Mouse (Mus musculus) small intestine, adult 2 months (tissue): ENCODE data around the gene BC004004. TPM values are rescaled to one million over a fixed set of nuclear protein-coding genes. Genes with fewer than 3 reads are reported as not detected.
"Not testable (repeated sequence)": the region's sequence is repeated elsewhere in the genome, so short reads cannot be mapped to it uniquely, and the experiment has no call there.

Experiments
- H3K27ac ChIP-seq: fragments of 200-500 bp; 2 replicates; pipeline ENCODE4 v1.5.1; 2012; ENCODE audit warnings: low read depth, low read length, control low read depth, inconsistent platforms; ENCODE audit not compliant: insufficient read depth
- H3K27me3 ChIP-seq: fragments of 200-500 bp; 2 replicates; pipeline ENCODE4 v1.6.1; 2012; ENCODE audit warnings: mild to moderate bottlenecking, moderate library complexity, low read length, inconsistent platforms; ENCODE audit not compliant: control insufficient read depth, insufficient read depth
- H3K36me3 ChIP-seq: fragments of 200-500 bp; 2 replicates; pipeline ENCODE4 v1.6.1; 2012; ENCODE audit warnings: mild to moderate bottlenecking, low read length, control low read depth, inconsistent platforms; ENCODE audit not compliant: control insufficient read depth, insufficient read depth
- H3K4me1 ChIP-seq: fragments of 200-500 bp; 2 replicates; pipeline ENCODE4 v1.6.1; 2012; ENCODE audit warnings: low read length, inconsistent platforms, mixed read lengths; ENCODE audit not compliant: control insufficient read depth, insufficient read depth, insufficient read length
- H3K4me3 ChIP-seq: fragments of 200-500 bp; 2 replicates; pipeline ENCODE4 v1.5.1; 2012; ENCODE audit warnings: low read depth, mild to moderate bottlenecking, control low read depth, inconsistent platforms, low read length, moderate library complexity
- CTCF ChIP-seq: fragments of 200-500 bp; IDR thresholded peaks from 2 replicates; pipeline ENCODE4 v1.5.1; 2012; ENCODE audit warnings: low read depth, mild to moderate bottlenecking, control low read depth, inconsistent platforms, low read length, moderate library complexity, mixed read lengths; ENCODE audit not compliant: insufficient replicate concordance, insufficient read length; ENCODE audit errors: extremely low read depth
- POLR2A ChIP-seq: fragments of 200-500 bp; IDR thresholded peaks from 2 replicates; pipeline ENCODE4 v1.6.1; 2012; ENCODE audit warnings: low read depth, mild to moderate bottlenecking, control low read depth, inconsistent platforms, low read length, moderate library complexity
- WGBS: fragments of 180-500 bp; shearing (Covaris S2); methylation state at CpG from one replicate; pipeline ENCODE4 v1.1.7; 2018; 5-methylcytosine and 5-hydroxymethylcytosine counted together
- polyA plus RNA-seq: library from polyadenylated mRNA; depleted of rRNA; stranded (reverse); fragments of >200 nt; gene quantifications from 2 replicates; pipeline ENCODE4 v1.2.3, GENCODE M21; 2012

Gene BC004004
- polyA plus RNA-seq, 1 experiment = 48.7 TPM

DNA sequence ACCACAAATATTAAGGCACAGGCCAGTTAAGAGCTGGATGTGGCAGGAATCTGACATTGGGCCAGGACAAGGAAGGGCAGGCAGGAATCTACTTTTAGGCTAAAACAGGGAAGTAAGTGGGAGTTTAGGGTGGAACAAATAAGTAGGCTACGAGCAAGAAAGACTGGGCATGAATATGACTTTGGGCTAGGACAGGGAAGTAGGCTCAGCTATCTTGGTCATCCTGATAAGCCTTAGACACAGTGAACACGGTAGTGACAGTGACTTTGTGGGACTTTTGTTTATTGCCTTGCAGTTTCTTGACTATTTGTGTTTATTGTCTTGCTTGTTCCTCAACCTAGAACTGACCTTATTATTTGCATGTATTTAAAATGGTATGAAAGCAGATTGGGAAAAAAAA lies 15.4 kb upstream of the BC004004 start:
- Histone ChIP-seq H3K36me3 (peaks cover 19% of the 10 kb centered on the region), H3K4me1 (peaks cover 11% of the 10 kb centered on the region; the same call in 1 of the 2 replicates), H3K27ac (no peak overlapping the region), H3K27me3 (no peaks in the 10 kb centered on the region), H3K4me3 (no peak overlapping the region)
- WGBS = 80% methylated on average over 2 of the region's 2 CpGs
- TF ChIP-seq POLR2A (no peak), CTCF (no peak)

DNA sequence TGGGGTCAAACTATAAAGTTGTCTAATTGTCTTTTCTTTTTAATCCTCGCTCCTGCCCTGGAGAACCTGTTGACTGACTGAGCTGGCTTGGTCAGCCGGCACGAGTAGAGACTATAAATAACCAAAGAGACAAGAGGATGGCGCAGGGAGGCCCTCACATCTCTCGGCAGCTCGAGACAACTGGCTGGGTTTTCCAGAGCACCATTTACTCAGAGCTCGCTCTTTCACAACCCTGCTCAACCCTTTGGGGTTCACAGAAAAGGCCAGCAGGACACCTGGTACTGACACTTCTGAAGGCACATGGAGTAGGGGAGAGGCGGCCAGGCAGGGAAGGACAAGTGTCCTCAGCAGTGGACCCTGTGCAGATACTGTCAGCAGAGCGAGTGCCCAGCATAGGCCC lies 14.9 kb upstream of the BC004004 start:
- Histone ChIP-seq H3K4me1 (peaks cover 12% of the 10 kb centered on the region; the same call in 1 of the 2 replicates), H3K27me3 (no peaks in the 10 kb centered on the region), H3K27ac (no peak overlapping the region), H3K36me3 (peaks cover 22% of the 10 kb centered on the region), H3K4me3 (no peak overlapping the region)
- TF ChIP-seq POLR2A = no peak
- TF ChIP-seq CTCF = no peak
- 88% methylated on average over 9 of the region's 9 CpGs for WGBS

DNA sequence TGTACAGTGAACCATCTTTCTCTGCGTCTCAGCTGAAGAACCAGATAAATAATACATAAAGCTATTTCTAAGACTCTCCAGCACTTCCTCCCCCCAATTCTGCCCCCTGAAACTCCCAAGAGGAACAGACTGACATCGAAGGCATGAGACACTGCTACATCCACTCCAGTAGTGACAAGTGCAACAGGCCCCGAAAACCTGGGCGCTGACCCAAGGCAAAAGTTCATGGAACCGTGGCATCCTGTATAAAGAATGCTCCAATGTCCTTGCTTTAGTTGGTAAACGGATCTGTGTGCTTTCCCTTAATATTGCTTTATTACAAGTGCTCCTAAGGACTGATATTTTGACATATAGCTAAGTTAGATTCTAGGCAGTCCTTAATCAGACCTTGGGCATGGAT lies 13.8 kb upstream of the BC004004 start:
- H3K27ac ChIP-seq, H3K27me3 ChIP-seq, H3K4me3 ChIP-seq: not testable (repeated sequence)
- WGBS = 91% methylated on average over 6 of the region's 6 CpGs
- Histone ChIP-seq H3K4me1 (peaks cover 14% of the 10 kb centered on the region; the same call in 1 of the 2 replicates), H3K36me3 (peaks cover 22% of the 10 kb centered on the region)

DNA sequence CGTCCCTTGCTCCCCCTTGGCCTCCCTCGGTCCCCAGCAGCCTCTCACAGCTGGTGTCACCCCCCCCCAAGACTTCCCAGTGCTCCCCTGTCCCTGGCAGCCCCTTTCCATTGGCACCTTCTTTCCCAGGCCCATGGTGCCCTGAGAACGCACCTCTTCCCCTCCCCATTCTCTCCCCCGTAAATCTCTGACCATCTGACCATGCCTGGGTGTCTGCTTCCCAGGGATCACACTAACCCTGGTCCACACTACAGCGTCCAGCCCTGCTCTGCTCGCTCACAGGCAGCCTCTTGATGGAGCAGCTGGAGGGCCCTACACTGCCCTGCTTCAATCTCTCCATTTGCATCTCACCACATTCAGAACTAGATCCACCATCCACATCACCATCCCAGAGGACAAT lies 12.1 kb upstream of the BC004004 start:
- no peak overlapping the region for H3K27ac ChIP-seq
- H3K4me3 ChIP-seq = no peak overlapping the region
- peaks cover 15% of the 10 kb centered on the region for H3K4me1 ChIP-seq
- no peaks in the 10 kb centered on the region for H3K27me3 ChIP-seq
- WGBS = 86% methylated on average over 6 of the region's 6 CpGs
- TF ChIP-seq CTCF (no peak), POLR2A (no peak)
- peaks cover 20% of the 10 kb centered on the region for H3K36me3 ChIP-seq

DNA sequence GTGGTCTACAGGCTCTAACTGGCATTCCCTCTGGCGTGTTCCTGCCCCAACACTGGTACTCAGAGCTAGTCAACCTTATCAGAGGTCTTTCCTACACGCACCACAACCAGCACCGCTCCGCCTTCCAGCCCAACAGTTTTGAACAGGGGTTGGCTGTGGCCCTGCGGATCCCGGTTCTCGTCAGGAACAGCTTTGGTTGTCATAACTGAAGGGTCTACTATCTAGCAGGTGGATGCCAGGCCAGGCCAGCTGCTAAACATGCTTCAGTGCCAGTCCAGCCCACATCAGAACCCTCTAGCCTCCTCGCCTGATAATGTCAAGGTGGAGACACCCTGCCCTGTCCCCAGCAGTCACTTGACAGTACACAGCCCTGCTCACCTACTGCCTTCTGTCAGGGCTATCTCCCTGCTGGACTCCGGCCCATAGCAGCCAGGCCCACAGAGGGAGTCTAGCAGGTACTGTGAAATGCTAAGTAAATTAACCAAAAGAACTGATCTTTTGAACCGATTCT lies 11.5 kb upstream of the BC004004 start:
- H3K4me1 ChIP-seq = peaks cover 11% of the 10 kb centered on the region
- H3K27ac ChIP-seq = no peak overlapping the region
- TF ChIP-seq POLR2A (no peak), CTCF (no peak)
- H3K36me3 ChIP-seq = peaks cover 21% of the 10 kb centered on the region
- no peak overlapping the region for H3K4me3 ChIP-seq
- 89% methylated on average over 10 of the region's 10 CpGs for WGBS
- H3K27me3 ChIP-seq = no peaks in the 10 kb centered on the region

DNA sequence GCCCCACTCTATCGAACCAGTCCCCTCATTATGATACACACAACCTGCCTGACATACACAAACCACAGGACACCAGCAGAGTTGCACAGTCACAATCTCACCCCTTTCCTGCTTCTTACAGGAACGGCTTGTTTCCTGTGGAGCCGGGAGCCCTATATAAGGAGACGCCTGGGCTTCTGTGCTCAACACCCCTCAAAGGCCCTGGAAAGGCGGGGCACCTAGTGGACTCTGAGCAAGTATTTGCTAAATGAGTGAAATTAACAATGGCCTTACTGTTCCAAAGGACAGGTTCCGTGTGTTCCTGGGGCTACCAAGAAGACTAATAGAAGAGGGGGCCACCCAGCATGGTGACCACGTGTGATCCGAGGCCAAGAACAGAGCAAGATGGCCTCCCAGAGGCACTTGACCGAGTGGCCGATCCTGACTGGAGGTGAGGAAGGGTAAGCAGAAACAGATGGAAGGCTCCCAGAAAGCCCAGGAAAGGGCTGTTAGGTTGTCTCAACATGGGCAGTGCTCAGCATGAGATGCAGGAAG lies 10.5 kb upstream of the BC004004 start:
- TF ChIP-seq POLR2A = no peak
- TF ChIP-seq CTCF = no peak
- no peaks in the 10 kb centered on the region for H3K27me3 ChIP-seq
- no peak overlapping the region for H3K27ac ChIP-seq
- H3K4me1 ChIP-seq = peaks cover 12% of the 10 kb centered on the region
- 50% methylated on average over 10 of the region's 10 CpGs for WGBS
- peaks cover 21% of the 10 kb centered on the region for H3K36me3 ChIP-seq
- no peak overlapping the region for H3K4me3 ChIP-seq

DNA sequence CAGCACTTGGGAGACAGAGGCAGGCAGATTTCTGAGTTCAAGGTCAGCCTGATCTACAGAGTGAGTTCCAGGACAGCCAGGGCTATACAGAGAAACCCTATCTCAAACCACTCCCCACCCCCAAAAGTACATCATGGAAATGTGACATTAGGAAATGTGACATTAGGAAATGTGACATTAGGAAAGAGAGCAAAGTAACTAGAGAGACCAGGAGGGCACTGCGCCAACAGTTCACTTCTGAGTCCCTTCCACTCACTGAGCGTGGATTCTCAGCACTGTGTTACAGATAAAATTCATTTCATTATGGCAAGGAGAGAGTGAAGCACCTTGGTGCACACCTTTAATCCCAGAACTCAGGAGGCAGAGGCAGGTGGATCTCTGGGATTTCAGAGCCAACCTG lies 9.7 kb upstream of the BC004004 start:
- Histone ChIP-seq H3K36me3 (peaks cover 20% of the 10 kb centered on the region), H3K4me3 (no peak overlapping the region), H3K4me1 (peaks cover 12% of the 10 kb centered on the region), H3K27me3 (no peaks in the 10 kb centered on the region), H3K27ac (no peak overlapping the region)
- 87% methylated on average over 2 of the region's 2 CpGs for WGBS
- no peak for TF ChIP-seq CTCF
- no peak for TF ChIP-seq POLR2A
